Mouse (Mus musculus) bone marrow macrophage, adult 2 months (primary cell): ENCODE measurements around the gene Cacng3. TPM values are rescaled to one million over a fixed set of nuclear protein-coding genes. Genes with fewer than 3 reads are reported as not detected.
A peak's percentile ranks its signal among the peaks of the same experiment; 100 is the strongest.

Experiments used
- H3K27ac ChIP-seq: 2 replicates; pipeline ENCODE4 v1.5.1; 2012; ENCODE audit warnings: low read depth, low read length; ENCODE audit not compliant: insufficient read depth
- H3K4me1 ChIP-seq: 2 replicates; pipeline ENCODE4 v1.6.1; 2012; ENCODE audit warnings: low read length; ENCODE audit not compliant: control insufficient read depth, insufficient read depth
- H3K4me3 ChIP-seq: 2 replicates; pipeline ENCODE4 v1.5.1; 2012; ENCODE audit warnings: mild to moderate bottlenecking, low read length, moderate library complexity; ENCODE audit not compliant: insufficient read depth
- CTCF ChIP-seq: IDR thresholded peaks from 2 replicates; pipeline ENCODE4 v1.5.1; 2012; ENCODE audit warnings: low read depth, mild to moderate bottlenecking, low read length, moderate library complexity
- POLR2A ChIP-seq: IDR thresholded peaks from 2 replicates; pipeline ENCODE4 v1.6.1; 2012; ENCODE audit warnings: mild to moderate bottlenecking, low read depth, low read length, borderline replicate concordance
- polyA plus RNA-seq: library from polyadenylated mRNA; stranded (reverse); fragments of >200 nt; gene quantifications from 2 replicates; pipeline ENCODE4 v1.2.4, GENCODE M21; 2012; ENCODE audit not compliant: missing spikeins, insufficient read depth, insufficient read length

Cacng3 gene
- polyA plus RNA-seq, 1 experiment = not detected

GRCm38 (mm10) chr7:122656671-122657070 lies 13.6 kb upstream of the Cacng3 start:
- Histone ChIP-seq H3K4me1 (no peaks in the 10 kb centered on the region), H3K27ac (no peak overlapping the region), H3K4me3 (no peak overlapping the region)
- no peak for TF ChIP-seq CTCF
- TF ChIP-seq POLR2A = no peak

- no peaks in the 10 kb centered on the region for H3K4me1 ChIP-seq
- no peak for TF ChIP-seq POLR2A
- TF ChIP-seq CTCF = no peak
- H3K4me3 ChIP-seq = no peak overlapping the region
- no peak overlapping the region for H3K27ac ChIP-seq
These were observed 12.7 kb upstream of the Cacng3 start for GRCm38 (mm10) chr7:122657423-122658126.

GRCm38 (mm10) chr7:122665311-122666049 lies 4.8 kb upstream of the Cacng3 start:
- Histone ChIP-seq H3K4me1 (no peaks in the 10 kb centered on the region), H3K4me3 (no peak overlapping the region), H3K27ac (no peak overlapping the region)
- TF ChIP-seq CTCF (no peak), POLR2A (no peak)

- H3K27ac ChIP-seq = no peak overlapping the region
- TF ChIP-seq POLR2A = no peak
- peak; percentile 38; the same call in 1 of the 2 replicates for TF ChIP-seq CTCF
- no peaks in the 10 kb centered on the region for H3K4me1 ChIP-seq
- H3K4me3 ChIP-seq = no peak overlapping the region
These were observed 2.4 kb upstream of the Cacng3 start for GRCm38 (mm10) chr7:122667903-122668302.

DNA sequence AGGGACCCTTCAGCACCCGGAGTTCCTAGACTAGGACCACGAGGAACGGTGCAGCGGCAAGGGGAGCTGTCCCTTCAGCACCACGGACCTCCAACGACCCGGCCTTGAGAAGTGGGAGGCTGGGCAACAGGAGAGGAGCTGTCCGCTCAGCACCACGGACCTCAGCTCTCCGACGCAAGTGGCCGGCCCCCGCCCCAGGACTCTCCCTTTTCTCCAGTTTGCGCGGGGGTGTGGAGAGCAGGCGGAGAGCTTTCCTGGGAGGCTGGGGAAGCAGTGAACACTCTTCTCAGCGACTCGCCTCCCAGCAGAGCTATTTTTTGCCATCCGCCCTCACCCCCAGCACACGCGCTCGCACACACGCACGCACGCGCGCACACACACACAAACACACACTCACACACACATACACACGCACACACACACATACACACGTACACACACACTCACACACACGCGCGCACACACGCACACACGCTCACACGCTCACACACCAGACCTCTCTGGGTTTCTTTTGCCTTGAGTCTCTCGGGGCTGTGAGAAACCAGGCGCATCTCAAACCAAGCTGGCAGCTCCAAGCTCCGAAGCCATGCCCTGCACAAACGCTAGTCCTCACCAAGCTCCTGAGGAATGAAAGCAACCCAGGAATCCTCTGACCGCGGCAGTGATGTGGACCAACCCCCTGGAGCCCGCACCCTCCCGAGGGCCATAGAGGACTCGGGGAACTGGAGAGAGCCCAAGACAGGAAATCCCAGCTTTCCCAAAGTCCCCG lies 765 bp downstream of the Cacng3 start:
- Histone ChIP-seq H3K27ac (no peak overlapping the region), H3K4me1 (no peaks in the 10 kb centered on the region), H3K4me3 (no peak overlapping the region)
- TF ChIP-seq POLR2A = no peak
- TF ChIP-seq CTCF = no peak

DNA sequence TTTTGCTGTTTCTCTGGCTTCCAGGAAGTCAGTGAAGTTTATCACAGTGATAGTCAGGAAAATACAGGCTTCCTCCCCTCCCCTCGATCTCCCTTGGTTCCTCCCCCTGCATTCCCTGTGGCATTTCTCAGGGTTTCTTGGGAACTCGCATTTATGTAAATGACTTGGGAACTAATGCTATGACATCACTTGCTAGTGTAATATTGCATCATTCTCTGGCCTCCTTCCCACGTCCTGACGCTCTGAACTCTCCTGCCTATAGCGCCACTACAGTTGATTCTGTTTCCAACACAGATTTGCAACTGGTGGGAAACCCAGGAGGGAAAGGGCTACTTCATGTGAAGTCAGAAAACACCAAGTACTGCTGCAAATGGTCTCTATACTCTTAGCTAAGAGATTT lies 2.7 kb downstream of the Cacng3 start:
- TF ChIP-seq CTCF = no peak
- no peak for TF ChIP-seq POLR2A
- Histone ChIP-seq H3K4me3 (no peak overlapping the region), H3K27ac (no peak overlapping the region), H3K4me1 (no peaks in the 10 kb centered on the region)

DNA sequence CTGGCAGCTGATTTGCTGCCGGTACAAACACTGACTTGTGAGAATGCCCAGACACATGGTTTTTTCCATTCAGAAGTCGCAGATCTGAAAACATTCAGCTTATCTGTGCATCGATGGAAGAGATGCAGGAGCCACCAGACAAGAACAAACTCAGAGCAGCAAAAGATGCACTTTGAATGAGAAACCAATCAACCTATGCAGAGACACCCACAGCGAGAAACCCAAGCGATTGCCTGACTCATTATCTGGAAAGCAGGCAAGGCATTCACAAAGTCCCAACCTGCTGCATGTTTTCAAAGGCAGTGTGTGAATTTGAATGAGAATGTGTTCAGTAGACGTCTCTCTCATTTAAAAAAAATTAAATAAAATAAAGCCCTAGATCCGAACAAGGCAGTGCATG lies 4.9 kb downstream of the Cacng3 start:
- Histone ChIP-seq H3K4me3 (no peak overlapping the region), H3K27ac (no peak overlapping the region), H3K4me1 (no peaks in the 10 kb centered on the region)
- TF ChIP-seq CTCF (no peak), POLR2A (no peak)

- H3K27ac ChIP-seq = no peak overlapping the region
- H3K4me1 ChIP-seq = peaks cover 3% of the 10 kb centered on the region; the same call in 1 of the 2 replicates
- H3K4me3 ChIP-seq = no peak overlapping the region
- TF ChIP-seq POLR2A (no peak), CTCF (no peak)
These were observed 31.5 kb downstream of the Cacng3 start for GRCm38 (mm10) chr7:122701751-122702150.

DNA sequence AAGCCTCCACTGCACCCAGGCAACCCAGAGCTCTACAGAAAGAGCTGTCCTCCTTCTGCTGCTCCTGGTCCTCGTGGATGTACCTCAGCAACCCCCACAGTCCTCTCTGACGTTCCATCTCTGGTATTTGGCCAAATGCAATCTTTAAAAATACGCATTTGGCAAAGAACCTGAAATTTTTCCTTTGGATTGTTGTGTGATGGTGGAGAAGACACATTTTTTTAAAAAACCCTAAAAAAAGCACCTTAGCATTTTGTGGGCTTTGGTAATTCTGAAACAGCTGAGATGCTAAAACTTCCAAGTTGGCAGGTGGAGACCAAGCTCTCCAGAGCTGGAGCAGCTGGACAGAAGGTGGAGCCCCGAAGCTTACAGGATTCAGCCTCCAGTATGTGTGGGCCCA lies 32.2 kb downstream of the Cacng3 start:
- no peak for TF ChIP-seq CTCF
- no peak for TF ChIP-seq POLR2A
- Histone ChIP-seq H3K4me3 (no peak overlapping the region), H3K4me1 (peaks cover 3% of the 10 kb centered on the region; the same call in 1 of the 2 replicates), H3K27ac (no peak overlapping the region)
